Mouse (Mus musculus): ENCODE data around the gene Scn2a.

- TF ChIP-seq CTCF (IDR thresholded peaks at IDR 0.05; ENCODE audit: borderline replicate concordance, insufficient read depth, low read length) (no peak), POLR2A (IDR thresholded peaks at IDR 0.05; ENCODE audit: low read depth, low read length) (no peak)
Observed at GRCm38 (mm10) chr2:65792516-65792915, 171.9 kb downstream of the Scn2a start.
